Mouse (Mus musculus) limb, embryonic 14.5 days (tissue): ENCODE measurements around the gene Shc3. TPM values are rescaled to one million over a fixed set of nuclear protein-coding genes. Genes with fewer than 3 reads are reported as not detected.

Experiments used
- ATAC-seq: fragments of 200-750 bp; cut with Nextera tagmentation; 2 replicates; pipeline ENCODE4 v1.8.0; 2017; ENCODE audit warnings: low read depth, moderate number of reproducible peaks, moderate TSS enrichment; ENCODE audit not compliant: low FRiP score
- DNase-seq: peaks from one replicate; pipeline ENCODE4 v3.0.0-alpha.2; 2015; ENCODE audit warnings: low spot score
- H3K27ac ChIP-seq: fragments of 300-500 bp; sonication (generic); replicated peaks from 2 replicates; pipeline ENCODE4 v1.5.1; 2014; ENCODE audit warnings: low read depth, mild to moderate bottlenecking, low read length, moderate library complexity, mixed read lengths
- H3K27me3 ChIP-seq: fragments of 300-500 bp; sonication (generic); 2 replicates; pipeline ENCODE4 v1.6.1; 2014; ENCODE audit warnings: low read length, mixed read lengths; ENCODE audit not compliant: control insufficient read depth, insufficient read depth
- H3K36me3 ChIP-seq: fragments of 300-500 bp; sonication (generic); 2 replicates; pipeline ENCODE4 v1.6.1; 2014; ENCODE audit warnings: mild to moderate bottlenecking, low read length, moderate library complexity, mixed read lengths; ENCODE audit not compliant: control insufficient read depth, insufficient read depth
- H3K4me1 ChIP-seq: fragments of 300-500 bp; sonication (generic); 2 replicates; pipeline ENCODE4 v1.6.1; 2014; ENCODE audit warnings: antibody characterized with exemption, low read length, mixed read lengths; ENCODE audit not compliant: control insufficient read depth, insufficient read depth
- H3K4me2 ChIP-seq: fragments of 300-500 bp; sonication (generic); replicated peaks from 2 replicates; pipeline ENCODE4 v1.6.1; 2014; ENCODE audit warnings: low read depth, mild to moderate bottlenecking, low read length, moderate library complexity; ENCODE audit not compliant: severe bottlenecking
- H3K4me3 ChIP-seq: fragments of 300-500 bp; sonication (generic); replicated peaks from 2 replicates; pipeline ENCODE4 v1.5.1; 2014; ENCODE audit warnings: low read length
- H3K9ac ChIP-seq: fragments of 300-500 bp; sonication (generic); 2 replicates; pipeline ENCODE4 v1.6.1; 2014; ENCODE audit warnings: mild to moderate bottlenecking, low read depth, low read length, moderate library complexity; ENCODE audit not compliant: severe bottlenecking
- H3K9me3 ChIP-seq: fragments of 300-500 bp; sonication (generic); 2 replicates; pipeline ENCODE4 v1.6.1; 2016; ENCODE audit warnings: low read length; ENCODE audit not compliant: control insufficient read depth
- POLR2A ChIP-seq: fragments of 200-500 bp; IDR thresholded peaks from 2 replicates; pipeline ENCODE4 v1.8.0; 2012; ENCODE audit warnings: inconsistent platforms, mild to moderate bottlenecking, moderate library complexity, borderline replicate concordance; ENCODE audit not compliant: insufficient read depth, insufficient read length; ENCODE audit errors: extremely low read depth
- WGBS: fragments of 180-500 bp; shearing (Covaris S2); extraction: QIAGEN DNeasy Blood & Tissue Kit; methylation state at CpG from one replicate; pipeline ENCODE4 v1.1.7; 2014; 5-methylcytosine and 5-hydroxymethylcytosine counted together
- polyA plus RNA-seq, 2 experiments: library from polyadenylated mRNA; depleted of rRNA in 1 of 2; stranded (reverse) in 1 of 2; unstranded in 1 of 2; fragments of >200 nt; fragmentation: Nextera tagmentation in 1 of 2; extraction: Ambion mirVana in 1 of 2; gene quantifications; 2 replicates each; pipeline versions ENCODE4 v1.2.1 to v1.2.3; 2012 to 2014

The Shc3 gene
- polyA plus RNA-seq, 2 experiments: 0.69 to 1.1 TPM

GRCm38 (mm10) chr13:51526480-51526879 is 42.7 kb downstream of the Shc3 start:
- no peak overlapping the region for H3K4me2 ChIP-seq
- WGBS: 49% methylated on average over 7 of the region's 7 CpGs
- no peak for ATAC-seq
- no peaks in the 10 kb centered on the region for H3K36me3 ChIP-seq
- DNase-seq: peak; percentile 2
- H3K27ac ChIP-seq: no peak overlapping the region
- H3K27me3 ChIP-seq: no peaks in the 10 kb centered on the region
- H3K4me1 ChIP-seq: no peaks in the 10 kb centered on the region
- no peak overlapping the region for H3K9ac ChIP-seq
- TF ChIP-seq POLR2A: no peak
- H3K4me3 ChIP-seq: no peak overlapping the region
- no peaks in the 10 kb centered on the region for H3K9me3 ChIP-seq

DNA sequence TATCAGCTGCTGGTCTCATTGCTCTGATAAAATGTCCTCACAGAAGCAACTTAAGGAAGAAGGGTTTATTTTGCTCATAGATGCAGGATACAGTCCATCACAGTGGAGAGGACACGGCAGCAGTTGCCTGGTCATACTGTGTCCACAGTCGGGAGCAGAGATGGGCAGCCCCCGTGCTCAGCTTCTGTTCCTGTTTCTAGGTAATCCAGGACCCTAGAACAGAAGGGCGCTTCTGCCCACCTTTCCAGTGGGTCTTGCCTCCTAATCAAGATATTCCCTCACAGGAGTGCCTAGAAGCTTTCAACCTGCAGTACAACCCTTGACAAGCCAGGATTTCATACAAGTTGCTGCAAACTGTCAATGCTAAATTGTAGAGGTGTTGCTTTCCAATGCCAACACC is 44.9 kb downstream of the Shc3 start:
- Histone ChIP-seq H3K27ac (no peak overlapping the region), H3K4me1 (no peaks in the 10 kb centered on the region), H3K36me3 (no peaks in the 10 kb centered on the region), H3K9me3 (no peaks in the 10 kb centered on the region), H3K4me2 (no peak overlapping the region), H3K4me3 (no peak overlapping the region), H3K9ac (no peak overlapping the region), H3K27me3 (no peaks in the 10 kb centered on the region)
- 87% methylated on average over 4 of the region's 4 CpGs for WGBS
- no peak for DNase-seq
- no peak for TF ChIP-seq POLR2A
- no peak for ATAC-seq

GRCm38 (mm10) chr13:51523311-51523710 is 45.9 kb downstream of the Shc3 start:
- no peaks in the 10 kb centered on the region for H3K27me3 ChIP-seq

DNA sequence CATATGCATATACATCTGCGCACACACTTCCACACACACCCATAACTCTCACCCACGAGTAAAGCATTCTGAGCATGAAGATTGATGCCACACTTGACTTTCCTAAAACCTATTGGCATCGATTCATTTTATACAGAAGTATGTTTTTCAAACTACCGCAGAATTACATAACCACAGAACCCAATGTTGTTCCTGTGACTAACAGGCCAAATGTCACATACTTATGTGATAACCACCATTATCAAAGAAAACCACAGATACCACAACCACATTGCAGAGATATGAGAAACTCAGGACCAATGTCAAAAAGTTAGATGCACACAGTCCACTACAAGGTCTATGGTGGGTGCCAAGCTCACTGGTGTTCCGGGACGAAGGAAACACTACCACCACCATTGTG is 50.3 kb downstream of the Shc3 start:
- no peaks in the 10 kb centered on the region for H3K36me3 ChIP-seq
- DNase-seq: no peak

More at GRCm38 (mm10) chr13:51523311-51523710, 45.9 kb downstream of the Shc3 start:
- TF ChIP-seq POLR2A: no peak
- DNase-seq: no peak
- Histone ChIP-seq H3K4me1 (no peaks in the 10 kb centered on the region), H3K9me3 (no peaks in the 10 kb centered on the region), H3K9ac (no peak overlapping the region), H3K4me2 (no peak overlapping the region), H3K4me3 (no peak overlapping the region), H3K36me3 (no peaks in the 10 kb centered on the region), H3K27ac (no peak overlapping the region)
- WGBS: 91% methylated on average over 10 of the region's 10 CpGs
- no peak for ATAC-seq

GRCm38 (mm10) chr13:51517943-51518342 is 51.3 kb downstream of the Shc3 start:
- Histone ChIP-seq H3K9ac (no peak overlapping the region), H3K4me2 (no peak overlapping the region), H3K36me3 (no peaks in the 10 kb centered on the region), H3K4me3 (no peak overlapping the region), H3K4me1 (no peaks in the 10 kb centered on the region), H3K27ac (no peak overlapping the region), H3K9me3 (no peaks in the 10 kb centered on the region), H3K27me3 (no peaks in the 10 kb centered on the region)
- ATAC-seq (no peak), DNase-seq (no peak)
- 82% methylated on average over 4 of the region's 4 CpGs for WGBS
- no peak for TF ChIP-seq POLR2A

More for the DNA sequence above, 50.3 kb downstream of the Shc3 start:
- Histone ChIP-seq H3K27me3 (no peaks in the 10 kb centered on the region), H3K4me3 (no peak overlapping the region), H3K4me2 (no peak overlapping the region), H3K9me3 (no peaks in the 10 kb centered on the region), H3K27ac (no peak overlapping the region), H3K9ac (no peak overlapping the region), H3K4me1 (no peaks in the 10 kb centered on the region)
- no peak for ATAC-seq
- WGBS: 91% methylated on average over 6 of the region's 6 CpGs
- no peak for TF ChIP-seq POLR2A

GRCm38 (mm10) chr13:51508836-51509235 is 60.4 kb downstream of the Shc3 start:
- no peaks in the 10 kb centered on the region for H3K9me3 ChIP-seq
- no peak overlapping the region for H3K9ac ChIP-seq
- H3K36me3 ChIP-seq: no peaks in the 10 kb centered on the region
- H3K27me3 ChIP-seq: no peaks in the 10 kb centered on the region
- no peak overlapping the region for H3K4me2 ChIP-seq
- no peak for ATAC-seq
- H3K27ac ChIP-seq: no peak overlapping the region
- H3K4me1 ChIP-seq: no peaks in the 10 kb centered on the region
- TF ChIP-seq POLR2A: no peak
- DNase-seq: no peak
- no peak overlapping the region for H3K4me3 ChIP-seq
- 86% methylated on average over 9 of the region's 9 CpGs for WGBS
